Mouse (Mus musculus) heart, embryonic 13.5 days (tissue): ENCODE data around the gene Slc45a2. TPM values are rescaled to one million over a fixed set of nuclear protein-coding genes. Genes with fewer than 3 reads are reported as not detected.

Source experiments
- ATAC-seq: fragments of 200-750 bp; cut with Nextera tagmentation; 2 replicates; pipeline ENCODE4 v1.8.0; 2017; ENCODE audit warnings: moderate TSS enrichment; ENCODE audit not compliant: insufficient number of reproducible peaks, low FRiP score, low TSS enrichment; ENCODE audit errors: extremely low read depth
- H3K27ac ChIP-seq: fragments of 300-500 bp; sonication (generic); replicated peaks from 2 replicates; pipeline ENCODE4 v1.5.1; 2015; ENCODE audit warnings: moderate library complexity, mild to moderate bottlenecking, inconsistent platforms
- H3K27me3 ChIP-seq: fragments of 300-500 bp; sonication (generic); replicated peaks from 2 replicates; pipeline ENCODE4 v1.6.1; 2015; ENCODE audit warnings: mild to moderate bottlenecking, inconsistent platforms
- H3K36me3 ChIP-seq: fragments of 300-500 bp; sonication (generic); 2 replicates; pipeline ENCODE4 v1.6.1; 2015; ENCODE audit warnings: mild to moderate bottlenecking, inconsistent platforms
- H3K4me1 ChIP-seq: fragments of 300-500 bp; sonication (generic); 2 replicates; pipeline ENCODE4 v1.6.1; 2015; ENCODE audit warnings: inconsistent platforms
- H3K4me2 ChIP-seq: fragments of 300-500 bp; sonication (generic); 2 replicates; pipeline ENCODE4 v1.6.1; 2015; ENCODE audit warnings: inconsistent platforms, mild to moderate bottlenecking, moderate library complexity
- H3K4me3 ChIP-seq: fragments of 300-500 bp; sonication (generic); 2 replicates; pipeline ENCODE4 v1.5.1; 2015; ENCODE audit warnings: moderate library complexity, mild to moderate bottlenecking, inconsistent platforms
- H3K9ac ChIP-seq: fragments of 300-500 bp; sonication (generic); 2 replicates; pipeline ENCODE4 v1.6.1; 2015; ENCODE audit warnings: inconsistent platforms, mild to moderate bottlenecking, moderate library complexity
- H3K9me3 ChIP-seq: fragments of 300-500 bp; sonication (generic); 2 replicates; pipeline ENCODE4 v1.6.1; 2016; ENCODE audit warnings: inconsistent platforms
- WGBS: fragments of 180-500 bp; shearing (Covaris S2); methylation state at CpG from one replicate; pipeline ENCODE4 v1.1.7; 2015; ENCODE audit warnings: mixed read lengths; 5-methylcytosine and 5-hydroxymethylcytosine counted together
- polyA plus RNA-seq: library from polyadenylated mRNA; unstranded; fragments of >200 nt; fragmentation: Nextera tagmentation; extraction: Ambion mirVana; gene quantifications from 2 replicates; pipeline ENCODE4 v1.2.1, GENCODE M21; 2015

Slc45a2 gene
- polyA plus RNA-seq, 1 experiment from 2014 or later = not detected

- no peak for ATAC-seq
- 71% methylated on average over 3 of the region's 3 CpGs for whole genome bisulfite sequencing
- no peak overlapping the region for H3K4me3 ChIP-seq
- no peaks in the 10 kb centered on the region for H3K27me3 ChIP-seq
- no peaks in the 10 kb centered on the region for H3K36me3 ChIP-seq
- H3K4me2 ChIP-seq = no peak overlapping the region
- no peaks in the 10 kb centered on the region for H3K9me3 ChIP-seq
- H3K9ac ChIP-seq = no peak overlapping the region
- no peaks in the 10 kb centered on the region for H3K4me1 ChIP-seq
- no peak overlapping the region for H3K27ac ChIP-seq
These were observed 75.3 kb downstream of the Slc45a2 start for GRCm38 (mm10) chr15:11075726-11076361.

Other genes starting within 250 kb of the Slc45a2 start
- gene C1qtnf3, start 48.4 kb upstream of the Slc45a2 start, polyA plus RNA-seq = 0.08 and 0.16 TPM in 2 replicates
- gene Amacr, start 19.0 kb upstream of the Slc45a2 start, polyA plus RNA-seq = 12.1 and 14.6 TPM in 2 replicates
- 0.07 TPM in 1 of 2 replicates, not detected in the other for gene Rxfp3, start 37.3 kb downstream of the Slc45a2 start, polyA plus RNA-seq
- 0.98 and 1.2 TPM in 2 replicates for gene Adamts12, start 64.1 kb downstream of the Slc45a2 start, polyA plus RNA-seq